Mouse (Mus musculus): ENCODE results near the gene Arhgef19. TPM values are rescaled to one million over a fixed set of nuclear protein-coding genes. Genes with fewer than 3 reads are reported as not detected.

Gene Arhgef19
- polyA plus RNA-seq, 1 experiment from 2014 or later: 19.2 TPM

- Histone ChIP-seq H3K9ac (no peak overlapping the region), H3K27me3 (no peaks in the 10 kb centered on the region), H3K4me1 (peaks cover 64% of the 10 kb centered on the region), H3K4me2 (no peak overlapping the region), H3K4me3 (no peak overlapping the region), H3K27ac (peak overlapping the region; percentile 89; the same call in 1 of the 2 replicates), H3K9me3 (no peaks in the 10 kb centered on the region), H3K36me3 (no peaks in the 10 kb centered on the region)
- WGBS: 85% methylated on average over 1 of the region's 1 CpGs
- ATAC-seq (ENCODE audit: borderline replicate concordance, extremely low read depth, low FRiP score, low TSS enrichment): no peak
Measured at GRCm38 (mm10) chr4:141280471-141280870, 41.2 kb downstream of the Arhgef19 start.

DNA sequence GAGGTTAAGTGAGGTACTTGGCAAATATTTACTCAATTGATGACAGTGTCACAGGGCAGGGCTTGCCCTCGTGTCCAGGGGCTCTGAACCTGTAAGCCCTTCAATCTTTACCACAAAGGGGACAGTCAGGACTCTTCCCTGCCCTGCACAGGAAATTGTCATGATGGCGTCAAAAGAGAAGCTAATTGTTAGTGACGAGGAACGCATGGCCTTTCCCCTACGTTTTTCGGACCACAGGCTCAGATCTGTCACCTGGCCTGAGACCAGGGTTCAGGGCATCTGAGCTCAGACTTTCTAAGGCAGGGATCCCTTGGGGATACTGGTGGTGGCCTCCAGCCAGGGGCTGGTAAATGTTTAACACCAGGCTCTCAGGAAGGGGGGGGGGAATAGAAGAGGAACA is 41.9 kb downstream of the Arhgef19 start:
- Histone ChIP-seq H3K9ac (no peak overlapping the region), H3K4me2 (no peak overlapping the region), H3K27me3 (no peaks in the 10 kb centered on the region), H3K36me3 (no peaks in the 10 kb centered on the region), H3K27ac (peak overlapping the region; percentile 89), H3K9me3 (no peaks in the 10 kb centered on the region), H3K4me1 (peaks cover 71% of the 10 kb centered on the region), H3K4me3 (no peak overlapping the region)
- WGBS: 9% methylated on average over 6 of the region's 6 CpGs
- no peak for ATAC-seq (ENCODE audit: borderline replicate concordance, extremely low read depth, low FRiP score, low TSS enrichment)

DNA sequence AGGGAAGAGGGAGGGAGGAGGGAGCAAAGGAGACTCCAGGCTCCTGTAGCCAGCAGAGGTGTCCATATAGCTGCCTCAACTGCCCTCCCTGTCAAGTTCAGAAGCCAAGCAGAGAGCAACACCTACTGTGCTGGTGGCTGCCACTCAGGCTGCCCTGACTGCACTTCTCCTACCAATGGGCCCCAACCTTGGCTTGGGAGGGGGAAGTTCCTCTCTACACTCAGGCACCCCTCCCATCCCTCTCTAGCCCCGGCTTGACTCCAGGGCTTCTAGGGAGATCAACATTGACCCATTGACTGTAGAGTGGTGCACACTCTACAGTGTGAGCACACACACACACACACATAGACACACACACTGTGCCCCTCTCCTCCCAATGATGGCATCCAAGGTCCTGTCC is 42.3 kb downstream of the Arhgef19 start:
- peak; percentile 37 for ATAC-seq (ENCODE audit: borderline replicate concordance, extremely low read depth, low FRiP score, low TSS enrichment)
- Histone ChIP-seq H3K27me3 (peaks cover 2% of the 10 kb centered on the region; the same call in 1 of the 2 replicates), H3K4me3 (no peak overlapping the region), H3K4me1 (peaks cover 74% of the 10 kb centered on the region), H3K36me3 (no peaks in the 10 kb centered on the region), H3K9ac (no peak overlapping the region), H3K27ac (peak overlapping the region; percentile 89), H3K4me2 (no peak overlapping the region), H3K9me3 (no peaks in the 10 kb centered on the region)
- WGBS: 28% methylated on average over 1 of the region's 1 CpGs

GRCm38 (mm10) chr4:141282087-141282486 is 42.8 kb downstream of the Arhgef19 start:
- no peak for ATAC-seq (ENCODE audit: borderline replicate concordance, extremely low read depth, low FRiP score, low TSS enrichment)
- Histone ChIP-seq H3K36me3 (no peaks in the 10 kb centered on the region), H3K27me3 (peaks cover 7% of the 10 kb centered on the region; the same call in 1 of the 2 replicates), H3K9me3 (no peaks in the 10 kb centered on the region), H3K4me2 (no peak overlapping the region), H3K4me3 (no peak overlapping the region), H3K9ac (no peak overlapping the region), H3K27ac (peak overlapping the region; percentile 89), H3K4me1 (peaks cover 76% of the 10 kb centered on the region)
- WGBS: 44% methylated on average over 3 of the region's 3 CpGs

- H3K4me2 ChIP-seq: no peak overlapping the region
- H3K9me3 ChIP-seq: no peaks in the 10 kb centered on the region
- H3K27ac ChIP-seq: peak overlapping the region; percentile 89
- no peak overlapping the region for H3K4me3 ChIP-seq
- peaks cover 76% of the 10 kb centered on the region for H3K4me1 ChIP-seq
- peaks cover 12% of the 10 kb centered on the region for H3K27me3 ChIP-seq
- 45% methylated on average over 5 of the region's 5 CpGs for WGBS
- no peak for ATAC-seq (ENCODE audit: borderline replicate concordance, extremely low read depth, low FRiP score, low TSS enrichment)
- no peaks in the 10 kb centered on the region for H3K36me3 ChIP-seq
- H3K9ac ChIP-seq: no peak overlapping the region
Measured at GRCm38 (mm10) chr4:141282623-141283022, 43.3 kb downstream of the Arhgef19 start.

DNA sequence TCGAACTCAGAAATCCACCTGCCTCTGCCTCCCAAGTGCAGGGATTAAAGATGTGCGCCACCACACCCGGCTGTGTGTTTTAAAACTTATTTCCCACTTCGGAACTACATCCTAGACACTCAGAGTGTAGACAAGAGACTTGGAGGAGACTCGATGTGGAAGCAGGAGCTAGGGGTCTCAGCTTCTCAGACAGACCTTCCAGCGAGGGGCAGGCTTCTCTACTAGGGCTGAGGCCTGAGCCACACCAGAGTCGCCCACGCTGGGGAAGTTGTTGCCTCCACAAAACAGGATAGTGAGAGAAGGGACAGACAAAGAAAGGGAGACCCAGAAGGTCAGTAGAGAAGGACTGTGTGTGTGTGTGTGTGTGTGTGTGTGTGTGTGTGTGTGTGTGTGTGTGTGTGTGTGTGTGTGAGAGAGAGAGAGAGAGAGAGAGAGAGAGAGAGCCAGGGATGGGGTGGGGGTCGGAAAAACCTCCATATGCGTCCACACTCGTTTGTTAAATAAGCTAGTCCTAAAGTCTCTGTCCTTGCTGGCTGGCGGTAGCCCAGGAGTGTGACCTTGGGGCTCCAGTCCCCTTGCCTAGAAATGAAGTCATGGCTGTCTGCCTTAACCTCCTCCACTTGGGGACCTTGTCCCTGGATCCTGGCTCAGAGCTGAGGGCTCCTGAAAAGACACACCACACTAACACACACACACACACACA is 44.0 kb downstream of the Arhgef19 start:
- peak overlapping the region; percentile 29; the same call in 1 of the 2 replicates for H3K27ac ChIP-seq
- peaks cover 73% of the 10 kb centered on the region for H3K4me1 ChIP-seq
- ATAC-seq (ENCODE audit: borderline replicate concordance, extremely low read depth, low FRiP score, low TSS enrichment): no peak

DNA sequence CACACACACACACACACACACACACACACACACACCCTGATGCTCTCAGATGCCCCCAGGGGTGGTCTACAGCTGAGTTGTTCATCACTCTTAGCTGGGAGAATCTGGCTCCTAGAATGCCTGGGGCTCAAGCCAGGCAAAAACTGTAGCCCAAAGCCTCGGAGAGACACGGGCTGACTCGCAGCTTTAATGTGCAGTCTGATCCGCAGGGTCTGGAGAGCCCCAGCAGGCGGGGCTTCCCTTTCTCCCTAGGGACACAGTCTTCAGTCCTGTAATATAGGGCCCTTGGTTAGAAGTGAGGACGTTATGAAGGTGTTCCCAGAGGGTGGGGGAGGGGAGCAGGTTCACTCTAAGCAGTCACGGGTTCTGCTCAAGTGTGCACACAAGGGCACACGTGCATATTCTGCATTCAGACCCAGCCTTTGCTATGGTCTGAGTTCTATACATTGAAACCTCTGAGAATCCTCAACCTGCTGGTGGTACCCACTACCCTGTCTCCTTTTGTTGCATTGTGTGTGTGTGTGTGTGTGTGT is 44.6 kb downstream of the Arhgef19 start:
- H3K4me2 ChIP-seq: no peak overlapping the region
- 14% methylated on average over 8 of the region's 8 CpGs for WGBS
- H3K4me3 ChIP-seq: no peak overlapping the region
- peak overlapping the region; percentile 29 for H3K27ac ChIP-seq
- peaks cover 21% of the 10 kb centered on the region for H3K27me3 ChIP-seq
- no peaks in the 10 kb centered on the region for H3K36me3 ChIP-seq
- no peak overlapping the region for H3K9ac ChIP-seq
- H3K4me1 ChIP-seq: peaks cover 68% of the 10 kb centered on the region
- no peak for ATAC-seq (ENCODE audit: borderline replicate concordance, extremely low read depth, low FRiP score, low TSS enrichment)
- H3K9me3 ChIP-seq: no peaks in the 10 kb centered on the region

More for the DNA sequence above, 44.0 kb downstream of the Arhgef19 start:
- H3K27me3 ChIP-seq: peaks cover 19% of the 10 kb centered on the region
- WGBS: 52% methylated on average over 12 of the region's 12 CpGs
- H3K9me3 ChIP-seq: no peaks in the 10 kb centered on the region
- H3K9ac ChIP-seq: no peak overlapping the region
- H3K36me3 ChIP-seq: no peaks in the 10 kb centered on the region
- no peak overlapping the region for H3K4me3 ChIP-seq
- no peak overlapping the region for H3K4me2 ChIP-seq

DNA sequence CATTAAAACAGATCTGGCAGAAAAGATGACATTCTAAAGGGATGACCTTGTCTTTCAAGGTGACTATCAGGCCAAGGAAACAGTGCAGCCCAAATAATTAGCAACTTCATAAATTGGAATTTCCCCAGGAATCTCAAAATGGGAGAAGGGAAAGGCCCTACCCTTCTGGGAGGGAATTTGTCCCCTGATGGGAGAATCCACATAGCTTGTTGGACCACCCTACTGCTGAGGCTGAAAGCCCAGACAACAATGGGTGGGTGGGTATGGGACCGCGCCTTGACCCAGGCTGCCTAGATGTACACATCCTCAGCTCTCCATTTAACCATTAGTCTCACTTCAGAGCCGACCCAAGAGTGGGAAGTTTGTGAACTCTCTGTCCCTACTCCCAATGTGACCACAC is 45.2 kb downstream of the Arhgef19 start:
- H3K27me3 ChIP-seq: peaks cover 21% of the 10 kb centered on the region
- H3K27ac ChIP-seq: peak overlapping the region; percentile 29
- no peaks in the 10 kb centered on the region for H3K36me3 ChIP-seq
- H3K4me3 ChIP-seq: no peak overlapping the region
- 76% methylated on average over 3 of the region's 3 CpGs for WGBS
- H3K9me3 ChIP-seq: no peaks in the 10 kb centered on the region
- H3K9ac ChIP-seq: no peak overlapping the region
- no peak for ATAC-seq (ENCODE audit: borderline replicate concordance, extremely low read depth, low FRiP score, low TSS enrichment)
- no peak overlapping the region for H3K4me2 ChIP-seq
- peaks cover 64% of the 10 kb centered on the region for H3K4me1 ChIP-seq

- H3K4me3 ChIP-seq: no peak overlapping the region
- ATAC-seq (ENCODE audit: borderline replicate concordance, extremely low read depth, low FRiP score, low TSS enrichment): no peak
- no peak overlapping the region for H3K9ac ChIP-seq
- H3K4me1 ChIP-seq: peaks cover 61% of the 10 kb centered on the region
- 31% methylated on average over 7 of the region's 8 CpGs for WGBS
- H3K27me3 ChIP-seq: peaks cover 21% of the 10 kb centered on the region
- no peak overlapping the region for H3K4me2 ChIP-seq
- peak overlapping the region; percentile 31; the same call in 1 of the 2 replicates for H3K27ac ChIP-seq
- no peaks in the 10 kb centered on the region for H3K9me3 ChIP-seq
- no peaks in the 10 kb centered on the region for H3K36me3 ChIP-seq
Measured at GRCm38 (mm10) chr4:141285128-141285527, 45.8 kb downstream of the Arhgef19 start.

DNA sequence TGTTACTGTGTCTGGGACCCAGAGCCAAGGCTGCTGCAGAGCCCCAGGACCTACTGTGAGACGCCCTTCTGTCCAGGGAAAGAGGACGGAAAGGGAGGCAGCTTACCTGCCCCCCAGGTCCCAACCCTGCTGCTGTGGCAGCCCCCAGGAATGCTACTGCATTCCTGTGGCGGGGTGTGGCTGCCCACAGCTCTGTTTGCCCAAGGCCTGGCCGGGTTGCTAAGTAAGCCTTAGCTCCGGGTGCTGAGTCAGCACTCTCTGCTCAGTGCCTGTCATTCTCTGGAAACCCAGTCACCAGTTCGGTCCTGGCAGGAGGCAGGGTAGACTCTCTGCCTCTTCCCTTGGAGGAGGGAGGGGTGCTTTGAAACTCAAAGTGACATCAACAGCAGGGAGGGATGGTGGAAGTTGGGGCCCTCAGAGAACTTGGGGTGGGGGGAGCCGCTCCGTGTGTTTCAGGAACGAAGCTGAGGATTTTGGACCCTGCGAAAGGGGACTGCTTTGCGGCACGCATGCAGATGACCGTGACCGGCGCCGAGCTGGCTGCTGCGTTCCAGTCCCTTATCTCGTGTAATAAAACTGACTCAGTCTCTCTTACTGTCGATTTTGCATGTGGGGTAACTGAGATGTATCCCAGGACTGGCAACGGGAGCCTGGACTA is 47.7 kb downstream of the Arhgef19 start:
- 0 out of 2 replicates have a peak overlapping the region, but pooled peaks have one; percentile 16 for H3K9ac ChIP-seq
- H3K4me3 ChIP-seq: no peak overlapping the region
- H3K27me3 ChIP-seq: peaks cover 36% of the 10 kb centered on the region
- no peaks in the 10 kb centered on the region for H3K9me3 ChIP-seq
- peak; percentile 37; the same call in 1 of the 2 replicates for ATAC-seq (ENCODE audit: borderline replicate concordance, extremely low read depth, low FRiP score, low TSS enrichment)
- H3K27ac ChIP-seq: peak overlapping the region; percentile 71
- 9% methylated on average over 19 of the region's 20 CpGs for WGBS
- no peaks in the 10 kb centered on the region for H3K36me3 ChIP-seq
- H3K4me2 ChIP-seq: peak overlapping the region; percentile 29; the same call in 1 of the 2 replicates
- peaks cover 55% of the 10 kb centered on the region for H3K4me1 ChIP-seq

- Histone ChIP-seq H3K4me3 (no peak overlapping the region), H3K4me2 (peak overlapping the region; percentile 29; the same call in 1 of the 2 replicates), H3K36me3 (no peaks in the 10 kb centered on the region), H3K9me3 (no peaks in the 10 kb centered on the region), H3K9ac (peak overlapping the region; percentile 16; the same call in 1 of the 2 replicates), H3K4me1 (peaks cover 55% of the 10 kb centered on the region), H3K27me3 (peaks cover 41% of the 10 kb centered on the region), H3K27ac (peak overlapping the region; percentile 71)
- ATAC-seq (ENCODE audit: borderline replicate concordance, extremely low read depth, low FRiP score, low TSS enrichment): no peak
- 10% methylated on average over 15 of the region's 15 CpGs for whole genome bisulfite sequencing
Measured at GRCm38 (mm10) chr4:141287518-141288004, 48.3 kb downstream of the Arhgef19 start.

- H3K4me1 ChIP-seq: peaks cover 53% of the 10 kb centered on the region
- H3K4me2 ChIP-seq: no peak overlapping the region
- H3K4me3 ChIP-seq: no peak overlapping the region
- 55% methylated on average over 8 of the region's 8 CpGs for WGBS
- H3K9me3 ChIP-seq: no peaks in the 10 kb centered on the region
- no peak for ATAC-seq (ENCODE audit: borderline replicate concordance, extremely low read depth, low FRiP score, low TSS enrichment)
- H3K27me3 ChIP-seq: peaks cover 44% of the 10 kb centered on the region
- H3K27ac ChIP-seq: peak overlapping the region; percentile 44
- H3K36me3 ChIP-seq: no peaks in the 10 kb centered on the region
- H3K9ac ChIP-seq: no peak overlapping the region
Measured at GRCm38 (mm10) chr4:141288152-141288551, 48.9 kb downstream of the Arhgef19 start.
